Mouse (Mus musculus): ENCODE data around the gene Endov. TPM values are rescaled to one million over a fixed set of nuclear protein-coding genes. Genes with fewer than 3 reads are reported as not detected.
A peak's percentile ranks its signal among the peaks of the same experiment; 100 is the strongest.

The Endov gene
- total RNA-seq (2021), result 10 to 100 TPM; 35.6 to 38.2 TPM

DNA sequence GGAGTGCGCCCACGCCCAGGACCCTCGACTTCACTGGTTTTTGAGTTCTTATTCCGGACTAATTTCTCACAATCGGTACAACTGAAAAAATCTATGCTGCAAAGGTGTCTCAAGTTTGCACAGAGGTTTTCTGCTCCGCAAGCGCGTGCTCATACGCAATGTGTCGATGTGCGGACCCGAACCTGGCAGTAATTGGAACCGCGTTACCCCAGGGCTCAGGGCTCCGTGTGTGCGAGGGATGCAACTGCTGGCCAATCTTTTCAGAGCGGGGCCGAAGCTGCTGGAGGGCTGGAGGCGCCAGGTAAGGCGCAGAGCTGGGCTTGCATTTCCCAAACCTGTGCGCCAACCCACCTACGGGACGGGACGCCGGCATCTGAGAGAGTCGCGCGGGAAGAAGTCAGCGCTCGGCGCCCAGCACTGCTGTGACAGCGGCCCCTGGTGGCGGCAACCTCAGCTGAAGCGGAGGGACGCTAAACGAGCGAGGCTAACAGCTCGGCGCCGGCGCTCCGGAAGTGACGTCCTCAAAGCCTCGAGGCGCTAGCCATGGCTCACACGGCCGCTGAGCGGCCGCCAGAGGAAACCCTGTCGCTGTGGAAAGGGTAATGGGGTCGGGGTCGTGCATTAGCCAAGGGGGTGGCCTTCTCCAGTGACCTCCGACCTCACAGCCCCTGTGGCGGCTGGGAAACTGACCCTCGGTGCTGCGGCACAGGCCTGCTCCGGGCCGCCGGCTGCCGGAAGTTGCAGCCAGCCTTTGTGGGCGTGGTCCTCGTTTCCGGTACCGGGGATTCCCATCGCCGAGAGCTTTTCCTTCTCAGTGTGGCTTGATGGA lies at the start of gene Endov:
TSS of gene Endov (plus strand) at position 487 of the 829 bp plus-strand sequence.
- peak; percentile 100 for DNase-seq (ENCODE audit: extremely low spot score in 1 of 2, low spot score in 1 of 2)

DNA sequence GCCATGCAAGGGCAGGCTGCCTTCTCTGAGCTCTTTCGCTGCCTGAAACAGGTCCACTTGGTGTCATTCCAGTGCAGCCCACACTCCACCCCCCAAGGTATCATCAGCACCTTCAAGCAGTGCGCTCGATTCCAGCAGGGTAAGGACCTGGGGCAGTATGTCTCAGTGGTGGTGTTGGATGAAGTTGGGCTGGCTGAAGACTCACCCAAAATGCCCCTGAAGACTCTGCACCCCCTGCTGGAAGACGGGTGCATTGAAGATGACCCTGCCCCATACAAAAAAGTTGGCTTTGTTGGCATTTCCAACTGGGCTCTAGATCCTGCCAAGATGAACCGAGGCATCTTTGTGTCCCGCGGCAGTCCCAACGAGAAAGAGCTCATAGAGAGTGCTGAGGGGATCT lies 48.9 kb upstream of the Endov start:
- DNase-seq (ENCODE audit: extremely low spot score in 1 of 2, low spot score in 1 of 2), result no peak

DNA sequence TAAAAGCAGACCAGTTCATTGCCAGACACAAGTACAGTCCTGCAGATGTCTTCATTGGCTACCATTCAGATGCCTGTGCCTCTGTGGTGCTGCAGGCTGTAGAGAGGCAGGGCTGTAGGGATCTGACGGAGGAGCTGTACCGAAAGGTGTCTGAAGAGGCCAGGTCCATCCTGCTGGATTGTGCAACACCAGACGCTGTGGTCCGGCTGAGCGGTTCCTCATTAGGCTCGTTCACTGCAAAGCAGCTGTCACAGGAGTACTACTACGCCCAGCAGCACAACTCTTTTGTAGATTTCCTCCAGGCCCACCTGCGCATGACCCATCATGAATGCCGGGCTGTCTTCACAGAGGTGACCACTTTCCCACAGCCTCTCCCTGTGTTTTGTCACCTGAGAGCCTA lies 47.7 kb upstream of the Endov start:
- DNase-seq (ENCODE audit: extremely low spot score in 1 of 2, low spot score in 1 of 2), result no peak

DNA sequence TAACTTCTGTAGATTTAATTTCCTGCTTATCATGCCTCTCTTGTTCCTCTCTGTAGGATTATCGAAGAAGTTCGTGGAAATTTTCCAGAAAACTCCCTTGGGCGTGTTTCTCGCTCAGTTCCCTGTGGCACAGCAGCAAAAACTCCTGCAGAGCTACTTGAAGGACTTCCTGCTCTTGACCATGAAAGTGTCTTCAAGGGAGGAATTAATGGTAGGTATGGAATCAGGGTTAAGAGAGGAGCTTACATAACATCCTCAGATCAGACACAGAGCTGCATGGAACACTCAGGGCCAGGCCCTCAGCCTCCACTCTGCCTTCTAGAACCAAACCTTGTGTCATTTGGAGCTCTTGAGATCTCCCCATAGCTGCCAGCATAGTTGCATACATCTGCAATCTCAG lies 35.0 kb upstream of the Endov start:
- no peak for DNase-seq (ENCODE audit: extremely low spot score in 1 of 2, low spot score in 1 of 2)

DNA sequence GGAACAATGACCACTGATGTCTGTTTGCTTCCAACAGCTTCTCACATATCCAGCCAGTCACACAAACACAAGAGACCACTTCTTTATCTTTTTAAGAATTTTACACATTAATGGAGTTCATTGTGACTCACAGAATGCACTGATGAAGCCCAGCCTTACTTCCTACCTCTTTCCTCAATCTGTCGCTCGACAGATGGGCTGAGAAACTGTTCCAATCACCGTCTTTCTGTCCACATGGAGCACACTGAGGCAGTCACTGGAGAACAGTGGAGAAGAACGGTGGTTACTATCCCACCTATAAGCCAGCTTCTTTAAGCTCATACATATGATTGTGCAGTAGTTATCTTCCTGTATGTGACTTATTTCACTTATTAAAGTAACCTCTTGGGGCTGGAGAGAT lies 13.3 kb upstream of the Endov start:
- no peak for DNase-seq (ENCODE audit: extremely low spot score in 1 of 2, low spot score in 1 of 2)

DNA sequence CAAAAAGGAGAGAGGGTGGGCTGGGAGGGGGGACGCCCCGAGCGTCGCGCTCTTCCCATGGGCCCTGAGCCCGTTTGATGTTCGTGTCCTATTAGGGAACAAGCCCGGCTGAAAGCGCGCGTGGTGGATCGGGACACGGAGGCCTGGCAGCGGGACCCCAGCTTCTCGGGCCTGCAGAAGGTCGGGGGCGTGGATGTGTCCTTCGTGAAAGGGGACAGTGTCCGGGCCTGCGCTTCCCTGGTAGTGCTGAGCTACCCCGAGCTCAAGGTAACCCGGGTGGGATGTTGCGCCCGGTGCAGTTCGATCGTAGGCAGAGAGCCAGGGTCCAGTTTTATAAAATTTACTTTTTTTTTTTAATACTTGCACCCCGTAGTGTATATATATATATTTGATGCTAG lies 542 bp downstream of the Endov start:
- DNase-seq (ENCODE audit: extremely low spot score in 1 of 2, low spot score in 1 of 2), result peak in 1 of 2 experiments; percentile 36

DNA sequence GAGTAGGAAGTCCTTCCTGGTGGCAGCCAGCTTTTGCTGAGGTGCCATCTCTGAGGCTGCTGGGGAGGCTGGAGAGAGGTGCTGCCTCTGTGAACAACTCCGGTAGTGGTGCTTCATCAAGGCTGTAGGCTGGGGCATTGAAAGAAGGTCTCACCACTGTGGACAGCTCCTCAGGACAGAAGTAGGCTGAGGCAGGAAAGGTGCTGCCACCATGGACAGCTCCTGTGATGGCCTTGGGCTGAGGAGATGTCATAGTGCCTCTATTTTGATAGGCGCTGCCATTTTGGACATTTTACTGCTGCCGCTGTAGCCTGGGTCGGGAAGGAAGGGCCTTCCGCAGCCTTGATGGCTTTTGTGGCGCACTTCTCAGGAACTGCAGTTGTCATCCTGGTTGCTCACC lies 1.7 kb downstream of the Endov start:
- no peak for DNase-seq (ENCODE audit: extremely low spot score in 1 of 2, low spot score in 1 of 2)

DNA sequence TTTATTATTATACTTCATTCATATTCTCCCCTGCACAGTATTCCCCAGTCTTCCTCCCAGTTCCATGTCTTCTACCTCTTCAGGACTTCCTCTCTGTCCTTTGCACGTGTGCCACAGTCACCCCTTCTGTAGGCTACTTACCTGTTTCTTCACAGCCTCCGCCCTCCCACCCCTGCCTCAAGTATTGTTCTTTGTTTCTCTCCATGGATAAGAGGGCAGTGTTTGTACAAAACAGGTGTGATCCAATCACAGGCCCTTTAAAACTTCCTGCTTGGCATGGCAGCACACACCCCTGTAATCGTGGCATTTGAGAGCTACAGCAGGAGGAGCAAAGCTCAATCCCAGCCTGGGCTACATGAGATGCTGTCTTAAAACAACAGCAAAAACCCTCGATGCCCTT lies 2.4 kb downstream of the Endov start:
- DNase-seq (ENCODE audit: extremely low spot score in 1 of 2, low spot score in 1 of 2), result no peak

DNA sequence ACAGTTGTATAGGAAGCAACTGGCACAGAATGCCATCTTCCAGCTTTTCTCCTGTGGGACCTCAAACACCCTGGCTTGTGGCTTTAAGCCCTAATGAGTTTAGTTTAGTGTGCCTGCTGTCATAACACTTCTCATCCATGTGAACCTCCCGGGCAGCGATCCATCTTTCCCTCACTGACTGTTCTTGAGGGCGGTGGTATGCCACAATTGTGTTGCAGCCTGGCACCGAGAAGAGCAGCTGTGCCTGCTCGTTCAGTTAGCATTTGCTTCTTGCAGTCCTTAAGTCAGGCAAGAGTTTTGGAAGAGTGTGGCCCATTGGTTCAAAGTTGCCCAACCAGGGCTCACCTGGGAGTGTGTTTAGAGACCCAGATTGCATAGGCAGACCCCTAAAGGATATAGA lies 5.0 kb downstream of the Endov start:
- DNase-seq (ENCODE audit: extremely low spot score in 1 of 2, low spot score in 1 of 2), result peak in 1 of 2 experiments; percentile 63

DNA sequence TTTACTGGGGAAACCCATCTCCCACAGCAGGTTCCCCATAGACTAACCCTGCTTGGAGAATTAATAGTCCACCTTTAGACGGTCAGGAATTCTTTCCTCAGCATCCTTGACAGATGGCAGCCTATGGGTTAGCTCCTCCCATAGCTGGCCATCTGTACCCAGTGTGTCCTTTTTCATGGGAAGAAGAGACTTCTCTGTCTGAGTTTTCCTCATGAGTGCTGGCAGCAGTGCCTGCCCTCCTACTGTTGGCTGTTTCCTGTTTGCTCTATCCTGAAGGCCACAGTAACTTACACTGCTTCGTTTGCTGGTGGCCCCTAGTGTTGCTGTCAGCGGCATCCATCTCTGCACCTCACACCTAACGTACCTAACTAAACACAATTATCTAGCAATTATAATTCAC lies 6.3 kb downstream of the Endov start:
- DNase-seq (ENCODE audit: extremely low spot score in 1 of 2, low spot score in 1 of 2), result no peak

DNA sequence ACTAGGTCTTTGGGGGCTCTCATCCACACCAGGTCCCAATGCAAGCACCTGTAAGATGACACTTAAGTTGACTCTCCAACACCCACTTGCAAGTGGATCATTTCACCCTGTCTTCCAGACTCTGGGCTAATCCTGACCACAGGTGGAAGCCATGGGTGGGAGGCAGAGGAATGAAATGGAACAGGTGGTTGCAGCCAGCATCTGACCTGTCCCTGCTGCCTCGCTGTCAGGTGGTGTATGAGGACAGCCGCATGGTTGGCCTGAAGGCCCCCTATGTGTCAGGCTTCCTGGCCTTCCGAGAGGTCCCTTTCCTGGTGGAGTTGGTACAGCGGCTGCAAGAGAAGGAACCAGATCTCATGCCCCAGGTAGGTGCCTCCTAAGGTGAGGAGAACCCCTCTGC lies 8.2 kb downstream of the Endov start:
- DNase-seq (ENCODE audit: extremely low spot score in 1 of 2, low spot score in 1 of 2), result no peak

DNA sequence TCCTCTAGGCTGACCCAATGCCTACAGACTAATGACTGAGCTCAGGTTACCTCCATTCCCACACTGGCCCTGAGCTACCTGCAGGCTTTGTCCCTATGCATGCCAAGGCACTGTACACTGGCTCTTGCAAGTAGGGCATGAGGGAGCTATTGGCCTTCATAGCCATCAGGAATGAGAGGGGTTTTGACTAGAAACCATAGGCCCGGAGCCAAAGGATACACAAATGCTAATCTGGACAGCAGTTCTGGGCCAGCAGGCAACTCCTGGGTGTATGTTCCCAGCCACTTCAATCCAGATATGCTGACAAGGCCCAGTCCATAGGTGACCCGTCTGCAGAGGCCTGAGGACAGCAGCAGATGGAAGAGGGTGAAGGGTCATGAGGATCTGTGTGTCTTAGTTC lies 8.9 kb downstream of the Endov start:
- DNase-seq (ENCODE audit: extremely low spot score in 1 of 2, low spot score in 1 of 2), result no peak

DNA sequence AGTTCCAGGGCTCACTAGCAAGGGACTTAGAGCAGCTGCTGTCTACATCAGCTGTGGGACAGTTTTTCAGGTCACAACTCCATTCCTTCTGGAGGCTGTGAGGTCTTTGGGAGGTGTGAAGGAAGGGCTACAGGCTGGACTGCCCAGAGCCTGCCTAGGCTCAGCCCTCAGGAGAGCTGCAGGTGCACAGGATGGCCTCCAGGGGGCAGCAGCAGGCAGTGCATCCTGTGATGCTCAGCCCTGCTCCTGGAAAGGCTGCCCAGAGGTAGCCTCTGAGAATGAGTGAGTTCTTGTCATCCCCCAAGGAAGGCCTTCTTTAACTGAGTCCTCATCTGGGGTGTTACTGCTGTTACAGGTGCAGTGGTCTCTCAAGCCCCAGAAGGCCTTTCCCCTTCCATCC lies 12.5 kb downstream of the Endov start:
- peak; percentile 80 to 90 for DNase-seq (ENCODE audit: extremely low spot score in 1 of 2, low spot score in 1 of 2)

DNA sequence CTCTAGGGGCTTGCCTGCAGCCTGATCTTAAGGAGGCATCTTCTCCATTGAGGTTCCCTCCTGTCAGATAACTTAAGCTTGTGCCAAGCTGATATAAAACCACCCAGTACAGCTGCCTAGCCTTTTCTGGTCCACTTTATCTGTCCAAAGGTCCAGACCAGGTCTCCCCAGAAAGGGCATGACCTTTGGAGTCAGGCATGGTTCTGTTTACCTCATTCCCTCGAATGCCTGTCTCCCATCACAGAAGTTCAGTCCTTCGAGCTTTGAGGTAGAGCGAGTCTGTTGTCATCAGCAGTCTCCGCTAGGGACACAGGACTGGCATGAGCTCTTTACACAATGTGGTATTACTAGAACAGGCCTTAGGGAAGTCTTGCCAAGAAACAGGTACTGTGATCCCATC lies 15.2 kb downstream of the Endov start:
- DNase-seq (ENCODE audit: extremely low spot score in 1 of 2, low spot score in 1 of 2), result no peak

DNA sequence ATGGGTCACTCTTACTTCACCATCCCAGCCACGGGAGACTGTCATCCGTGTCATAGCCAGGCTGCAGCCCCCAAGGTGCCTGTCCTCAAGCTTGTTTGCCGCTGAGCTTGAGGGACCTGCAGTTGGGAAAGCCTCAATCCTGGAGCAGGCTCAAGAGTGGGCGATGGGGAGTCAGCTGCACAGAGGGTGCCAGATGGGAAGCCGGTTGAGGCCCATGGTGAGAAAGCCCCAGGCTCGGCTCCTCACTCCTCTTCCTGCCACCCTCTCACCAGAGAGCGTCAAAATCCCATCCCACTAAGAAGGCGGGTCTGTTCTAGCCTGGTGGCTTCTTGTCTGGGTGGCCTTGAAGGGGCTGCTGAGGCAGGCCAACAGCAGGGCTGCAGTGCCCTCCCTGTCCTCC lies 16.6 kb downstream of the Endov start:
- no peak for DNase-seq (ENCODE audit: extremely low spot score in 1 of 2, low spot score in 1 of 2)

DNA sequence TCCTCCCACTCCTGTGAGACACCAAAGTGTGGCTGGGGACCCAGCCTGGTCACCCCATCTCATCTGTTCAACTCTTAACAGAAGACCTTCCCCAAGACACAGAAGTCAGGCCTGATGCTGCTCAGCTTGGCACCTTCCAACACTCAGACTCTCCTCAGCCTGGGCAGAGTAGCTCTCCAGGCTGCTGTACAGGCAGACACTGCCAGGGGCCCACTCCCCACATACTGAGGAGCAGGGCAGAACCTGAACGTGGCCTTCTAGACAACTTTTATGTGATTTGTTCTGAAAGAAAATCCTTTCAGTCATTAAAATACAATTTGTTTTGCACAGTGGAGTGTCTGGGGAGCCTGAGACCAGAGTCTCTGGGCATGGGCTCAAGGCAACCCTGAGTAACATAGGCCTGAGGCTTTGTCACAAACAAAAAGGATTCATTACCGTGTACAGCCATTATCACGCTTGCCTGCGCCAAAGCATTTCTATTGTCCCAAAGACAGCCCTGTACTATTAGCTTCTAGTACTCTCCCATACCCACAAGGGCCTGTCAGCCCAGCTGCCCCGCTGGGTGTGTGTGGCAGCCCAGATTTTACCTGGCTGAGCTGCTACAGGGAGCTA lies 18.1 kb downstream of the Endov start:
- DNase-seq (ENCODE audit: extremely low spot score in 1 of 2, low spot score in 1 of 2), result no peak

DNA sequence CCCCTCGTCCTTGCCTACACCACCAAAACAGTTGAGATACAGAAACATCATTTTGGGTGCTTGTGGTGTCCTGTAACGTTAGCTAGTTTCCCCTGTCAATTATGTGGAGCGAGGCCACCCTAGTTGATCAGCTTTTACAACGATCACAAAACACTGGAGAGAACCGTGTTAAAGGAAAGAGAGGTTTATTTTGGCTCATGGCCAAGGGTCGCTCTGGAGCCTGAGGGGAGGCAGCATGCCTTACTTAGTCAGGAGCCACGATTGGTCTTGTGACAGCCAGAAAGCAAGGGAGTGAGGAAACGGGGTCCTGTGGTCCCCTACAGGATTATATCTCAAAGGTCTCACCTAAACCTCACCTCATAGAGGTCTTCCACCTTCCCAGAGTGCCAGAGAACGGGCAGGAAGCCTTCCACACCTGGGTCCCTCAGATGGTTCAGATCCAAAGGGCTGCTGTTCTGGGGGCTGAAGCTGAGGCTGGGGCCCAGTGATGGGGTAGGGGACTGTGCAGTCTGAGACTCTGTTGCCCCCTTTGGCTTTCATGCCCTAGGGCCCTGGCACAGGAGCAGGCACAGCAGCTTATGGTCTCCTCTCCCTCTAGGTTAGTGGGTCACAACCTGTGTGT lies 22.0 kb downstream of the Endov start:
- no peak for DNase-seq (ENCODE audit: extremely low spot score in 1 of 2, low spot score in 1 of 2)

DNA sequence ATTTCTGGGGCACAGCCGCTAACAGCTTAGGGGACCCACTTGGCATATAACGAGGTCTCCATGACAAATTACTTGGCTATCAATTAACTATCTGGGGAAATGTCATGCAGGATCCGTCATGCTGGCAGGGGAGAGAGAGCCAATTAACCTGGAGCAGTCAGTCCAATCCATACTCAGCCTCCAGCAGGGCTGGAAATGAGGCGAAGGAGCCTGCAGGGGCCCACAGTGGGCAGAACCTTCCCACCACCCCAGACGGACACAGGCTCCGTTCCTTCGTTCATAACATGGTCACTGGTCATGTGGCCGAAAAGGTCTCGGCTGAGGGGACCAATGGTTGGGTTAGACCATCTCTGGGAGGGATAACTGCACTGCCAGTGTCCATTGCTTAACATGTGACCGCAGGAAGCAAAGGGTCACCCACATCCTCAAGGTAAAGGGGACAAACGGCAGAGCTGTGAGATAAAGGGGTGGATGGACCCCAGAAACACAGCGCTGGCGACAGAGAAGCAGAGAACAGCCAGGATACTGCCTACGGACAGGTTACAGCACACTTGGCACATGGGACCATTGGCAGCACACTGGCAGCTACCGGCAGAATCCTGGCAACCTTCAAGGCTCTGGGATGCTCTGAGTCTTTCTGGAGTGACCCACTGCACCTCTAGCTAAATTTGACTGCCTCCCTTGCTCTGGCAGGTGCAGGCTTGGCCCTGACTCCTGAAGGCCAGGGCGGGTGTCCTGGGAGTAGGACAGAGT lies 23.1 kb downstream of the Endov start:
- no peak for DNase-seq (ENCODE audit: extremely low spot score in 1 of 2, low spot score in 1 of 2)

DNA sequence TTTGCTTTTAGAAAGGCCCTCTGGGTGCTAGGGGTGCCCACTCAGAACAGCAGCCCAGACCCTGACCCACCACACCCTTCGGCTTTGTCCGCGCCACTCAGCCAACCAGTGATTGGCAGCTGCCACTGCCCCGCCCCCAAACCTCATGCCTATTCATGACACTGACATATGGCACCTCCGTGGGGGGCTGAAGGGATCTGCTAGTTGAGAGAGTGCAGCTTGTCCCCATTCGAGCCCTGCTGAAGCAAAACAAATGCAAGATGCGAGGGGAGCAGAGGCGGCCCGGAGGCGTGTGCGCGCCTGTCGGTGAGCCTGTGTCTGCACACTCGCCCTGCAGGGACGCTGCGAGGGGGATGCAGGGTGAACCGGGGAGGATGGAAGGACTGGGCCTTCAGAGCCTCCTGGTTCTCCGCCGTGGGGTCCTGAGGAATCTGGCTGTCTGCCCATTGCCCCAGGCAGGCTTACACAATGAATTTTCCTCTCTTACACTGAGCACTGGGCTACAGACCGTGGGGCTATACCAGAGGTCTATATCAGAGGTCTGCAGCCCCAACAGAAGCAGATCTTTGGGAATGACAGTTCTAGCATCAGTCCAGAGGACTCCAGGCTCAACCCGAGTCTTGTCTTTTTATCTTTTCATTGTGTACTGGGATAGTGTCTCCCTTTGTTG lies 24.0 kb downstream of the Endov start:
- peak; percentile 52 to 68 for DNase-seq (ENCODE audit: extremely low spot score in 1 of 2, low spot score in 1 of 2)
